Mouse (Mus musculus): ENCODE measurements around the gene Letm1. TPM values are rescaled to one million over a fixed set of nuclear protein-coding genes. Genes with fewer than 3 reads are reported as not detected.
A peak's percentile ranks its signal among the peaks of the same experiment; 100 is the strongest.

The Letm1 gene
- polyA plus RNA-seq, 1 experiment from 2014 or later: 54.2 TPM

GRCm38 (mm10) chr5:33705612-33706349, 76.8 kb downstream of the Letm1 start:
- 44% methylated on average over 9 of the region's 9 CpGs for WGBS
- no peak overlapping the region for H3K4me3 ChIP-seq (ENCODE audit: low read depth, low read length)

GRCm38 (mm10) chr5:33704945-33705611, 77.5 kb downstream of the Letm1 start:
- H3K9ac ChIP-seq (ENCODE audit: low read depth, low read length): no peak overlapping the region
- no peak for ATAC-seq (replicated peaks; ENCODE audit: low FRiP score)

More at GRCm38 (mm10) chr5:33705612-33706349, 76.8 kb downstream of the Letm1 start:
- no peak for DNase-seq (ENCODE audit: low spot score)
- Histone ChIP-seq H3K36me3 (ENCODE audit: control insufficient read depth, insufficient read depth, low read length) (no peaks in the 10 kb centered on the region), H3K4me1 (replicated peaks; ENCODE audit: control insufficient read depth, insufficient read depth, low read length) (peaks cover 16% of the 10 kb centered on the region), H3K27me3 (replicated peaks; ENCODE audit: control insufficient read depth, insufficient read depth, low read length) (no peaks in the 10 kb centered on the region; the same call in 1 of the 2 replicates), H3K9me3 (ENCODE audit: control insufficient read depth, low read length) (no peaks in the 10 kb centered on the region), H3K9ac (ENCODE audit: low read depth, low read length) (peak overlapping the region; percentile 22), H3K27ac (ENCODE audit: low read depth, low read length) (peak overlapping the region; percentile 47; the same call in 1 of the 2 replicates), H3K4me2 (peak overlapping the region; percentile 30)
- no peak for ATAC-seq (replicated peaks; ENCODE audit: low FRiP score)

GRCm38 (mm10) chr5:33703999-33704398, 78.6 kb downstream of the Letm1 start:
- DNase-seq (ENCODE audit: low spot score) (no peak), ATAC-seq (replicated peaks; ENCODE audit: low FRiP score) (no peak)
- H3K4me2 ChIP-seq: no peak overlapping the region
- no peaks in the 10 kb centered on the region for H3K36me3 ChIP-seq (ENCODE audit: control insufficient read depth, insufficient read depth, low read length)
- H3K27ac ChIP-seq (ENCODE audit: low read depth, low read length): no peak overlapping the region
- H3K9me3 ChIP-seq (ENCODE audit: control insufficient read depth, low read length): no peaks in the 10 kb centered on the region
- peaks cover 11% of the 10 kb centered on the region; the same call in 1 of the 2 replicates for H3K27me3 ChIP-seq (replicated peaks; ENCODE audit: control insufficient read depth, insufficient read depth, low read length)
- 68% methylated on average over 8 of the region's 8 CpGs for WGBS
- H3K4me1 ChIP-seq (replicated peaks; ENCODE audit: control insufficient read depth, insufficient read depth, low read length): peaks cover 27% of the 10 kb centered on the region
- no peak overlapping the region for H3K9ac ChIP-seq (ENCODE audit: low read depth, low read length)
- H3K4me3 ChIP-seq (ENCODE audit: low read depth, low read length): no peak overlapping the region

More at GRCm38 (mm10) chr5:33704945-33705611, 77.5 kb downstream of the Letm1 start:
- Histone ChIP-seq H3K27ac (ENCODE audit: low read depth, low read length) (no peak overlapping the region), H3K36me3 (ENCODE audit: control insufficient read depth, insufficient read depth, low read length) (no peaks in the 10 kb centered on the region), H3K4me3 (ENCODE audit: low read depth, low read length) (no peak overlapping the region), H3K4me2 (peak overlapping the region; percentile 30), H3K4me1 (replicated peaks; ENCODE audit: control insufficient read depth, insufficient read depth, low read length) (peaks cover 21% of the 10 kb centered on the region), H3K9me3 (ENCODE audit: control insufficient read depth, low read length) (no peaks in the 10 kb centered on the region), H3K27me3 (replicated peaks; ENCODE audit: control insufficient read depth, insufficient read depth, low read length) (peaks cover 4% of the 10 kb centered on the region; the same call in 1 of the 2 replicates)
- no peak for DNase-seq (ENCODE audit: low spot score)
- WGBS: 45% methylated on average over 11 of the region's 11 CpGs

- ATAC-seq (replicated peaks; ENCODE audit: low FRiP score) (no peak), DNase-seq (ENCODE audit: low spot score) (no peak)
- Histone ChIP-seq H3K27ac (ENCODE audit: low read depth, low read length) (no peak overlapping the region), H3K36me3 (ENCODE audit: control insufficient read depth, insufficient read depth, low read length) (no peaks in the 10 kb centered on the region), H3K4me2 (no peak overlapping the region), H3K4me1 (replicated peaks; ENCODE audit: control insufficient read depth, insufficient read depth, low read length) (peaks cover 34% of the 10 kb centered on the region), H3K9ac (ENCODE audit: low read depth, low read length) (no peak overlapping the region), H3K27me3 (replicated peaks; ENCODE audit: control insufficient read depth, insufficient read depth, low read length) (peaks cover 26% of the 10 kb centered on the region), H3K4me3 (ENCODE audit: low read depth, low read length) (no peak overlapping the region), H3K9me3 (ENCODE audit: control insufficient read depth, low read length) (no peaks in the 10 kb centered on the region)
- WGBS: 88% methylated on average over 11 of the region's 11 CpGs
Observed at GRCm38 (mm10) chr5:33701832-33702231, 80.8 kb downstream of the Letm1 start.

- Histone ChIP-seq H3K4me2 (peak overlapping the region; percentile 6; the same call in 1 of the 2 replicates), H3K4me1 (replicated peaks; ENCODE audit: control insufficient read depth, insufficient read depth, low read length) (peaks cover 29% of the 10 kb centered on the region), H3K9me3 (ENCODE audit: control insufficient read depth, low read length) (no peaks in the 10 kb centered on the region), H3K9ac (ENCODE audit: low read depth, low read length) (no peak overlapping the region), H3K27ac (ENCODE audit: low read depth, low read length) (no peak overlapping the region), H3K4me3 (ENCODE audit: low read depth, low read length) (no peak overlapping the region), H3K36me3 (ENCODE audit: control insufficient read depth, insufficient read depth, low read length) (no peaks in the 10 kb centered on the region), H3K27me3 (replicated peaks; ENCODE audit: control insufficient read depth, insufficient read depth, low read length) (peaks cover 43% of the 10 kb centered on the region)
- DNase-seq (ENCODE audit: low spot score) (no peak), ATAC-seq (replicated peaks; ENCODE audit: low FRiP score) (no peak)
- 32% methylated on average over 13 of the region's 13 CpGs for WGBS
Observed at GRCm38 (mm10) chr5:33700010-33700409, 82.6 kb downstream of the Letm1 start.

- 93% methylated on average over 5 of the region's 5 CpGs for WGBS
- no peak overlapping the region for H3K27ac ChIP-seq (ENCODE audit: low read depth, low read length)
- H3K9me3 ChIP-seq (ENCODE audit: control insufficient read depth, low read length): no peaks in the 10 kb centered on the region
- no peak for ATAC-seq (replicated peaks; ENCODE audit: low FRiP score)
- peaks cover 32% of the 10 kb centered on the region for H3K4me1 ChIP-seq (replicated peaks; ENCODE audit: control insufficient read depth, insufficient read depth, low read length)
- peaks cover 56% of the 10 kb centered on the region for H3K27me3 ChIP-seq (replicated peaks; ENCODE audit: control insufficient read depth, insufficient read depth, low read length)
- no peak overlapping the region for H3K4me2 ChIP-seq
- no peak overlapping the region for H3K9ac ChIP-seq (ENCODE audit: low read depth, low read length)
- no peaks in the 10 kb centered on the region for H3K36me3 ChIP-seq (ENCODE audit: control insufficient read depth, insufficient read depth, low read length)
- H3K4me3 ChIP-seq (ENCODE audit: low read depth, low read length): no peak overlapping the region
- no peak for DNase-seq (ENCODE audit: low spot score)
Observed at GRCm38 (mm10) chr5:33698669-33699068, 83.9 kb downstream of the Letm1 start.

- peaks cover 56% of the 10 kb centered on the region for H3K27me3 ChIP-seq (replicated peaks; ENCODE audit: control insufficient read depth, insufficient read depth, low read length)
- ATAC-seq (replicated peaks; ENCODE audit: low FRiP score): no peak
Observed at GRCm38 (mm10) chr5:33697947-33698512, 84.6 kb downstream of the Letm1 start.

GRCm38 (mm10) chr5:33697534-33697933, 85.1 kb downstream of the Letm1 start:
- Histone ChIP-seq H3K4me2 (no peak overlapping the region), H3K9me3 (ENCODE audit: control insufficient read depth, low read length) (no peaks in the 10 kb centered on the region), H3K36me3 (ENCODE audit: control insufficient read depth, insufficient read depth, low read length) (no peaks in the 10 kb centered on the region), H3K4me1 (replicated peaks; ENCODE audit: control insufficient read depth, insufficient read depth, low read length) (peaks cover 36% of the 10 kb centered on the region), H3K27ac (ENCODE audit: low read depth, low read length) (no peak overlapping the region), H3K4me3 (ENCODE audit: low read depth, low read length) (no peak overlapping the region), H3K9ac (ENCODE audit: low read depth, low read length) (no peak overlapping the region), H3K27me3 (replicated peaks; ENCODE audit: control insufficient read depth, insufficient read depth, low read length) (peaks cover 56% of the 10 kb centered on the region)
- ATAC-seq (replicated peaks; ENCODE audit: low FRiP score) (no peak), DNase-seq (ENCODE audit: low spot score) (no peak)
- WGBS: 52% methylated on average over 1 of the region's 1 CpGs

More at GRCm38 (mm10) chr5:33697947-33698512, 84.6 kb downstream of the Letm1 start:
- H3K9ac ChIP-seq (ENCODE audit: low read depth, low read length): no peak overlapping the region
- H3K4me2 ChIP-seq: no peak overlapping the region
- WGBS: 39% methylated on average over 13 of the region's 13 CpGs
- DNase-seq (ENCODE audit: low spot score): no peak
- H3K4me3 ChIP-seq (ENCODE audit: low read depth, low read length): no peak overlapping the region
- no peak overlapping the region for H3K27ac ChIP-seq (ENCODE audit: low read depth, low read length)
- H3K9me3 ChIP-seq (ENCODE audit: control insufficient read depth, low read length): no peaks in the 10 kb centered on the region
- H3K36me3 ChIP-seq (ENCODE audit: control insufficient read depth, insufficient read depth, low read length): no peaks in the 10 kb centered on the region
- peaks cover 32% of the 10 kb centered on the region for H3K4me1 ChIP-seq (replicated peaks; ENCODE audit: control insufficient read depth, insufficient read depth, low read length)
